In genomic region chr10:62110504-62111206, GRCm38 (mm10) we compare ENCODE assay signal across 8 mouse cellular contexts. TPM values are rescaled to one million over a fixed set of nuclear protein-coding genes. Genes with fewer than 3 reads are reported as not detected.
DNase-seq lines count a peak whose midpoint lies in the region; ATAC-seq and TF ChIP-seq lines count a peak whose summit lies in the region.

No protein-coding gene starts in this region.

- H3K27me3 ChIP-seq in embryonic facial prominence, embryonic 11.5 days (ENCODE audit: control insufficient read depth, insufficient read depth, low read length), result peaks cover 8% of the 10 kb centered on the region
- no peaks in the 10 kb centered on the region for H3K27me3 ChIP-seq in intestine, postnatal 0 days (replicated peaks; ENCODE audit: control insufficient read depth, insufficient read depth, low read length)

- DNase-seq in adrenal gland, postnatal 10 days, result peak; percentile 93
- DNase-seq in embryonic facial prominence, embryonic 11.5 days (ENCODE audit: low spot score), result peak; percentile 87
- peak; percentile 85 to 92 for DNase-seq in left cerebral cortex, postnatal 25 days (ENCODE audit: low spot score in 2 of 2)
- DNase-seq in mesoderm, embryonic 11.5 days (ENCODE audit: low read depth, low spot score), result peak; percentile 81
- peak; percentile 81 to 82 for DNase-seq in right cerebral cortex, postnatal 36 days (ENCODE audit: low spot score in 2 of 2)
- peak; percentile 82 to 84 for DNase-seq in urinary bladder, postnatal 36 days (ENCODE audit: low spot score in 2 of 2)

- no peaks in the 10 kb centered on the region for H3K9me3 ChIP-seq in embryonic facial prominence, embryonic 11.5 days (replicated peaks; ENCODE audit: control insufficient read depth, low read length)
- H3K9me3 ChIP-seq in intestine, postnatal 0 days (ENCODE audit: control insufficient read depth), result no peaks in the 10 kb centered on the region

- peaks cover 4% of the 10 kb centered on the region for H3K4me1 ChIP-seq in embryonic facial prominence, embryonic 11.5 days (ENCODE audit: control insufficient read depth, insufficient read depth, low read length)
- no peaks in the 10 kb centered on the region for H3K4me1 ChIP-seq in intestine, postnatal 0 days (replicated peaks; ENCODE audit: control insufficient read depth, insufficient read depth, low read length)

- ATAC-seq in embryonic facial prominence, embryonic 11.5 days (replicated peaks; ENCODE audit: insufficient number of reproducible peaks, low FRiP score, low TSS enrichment, low read depth), result peak; percentile 73
- peak; percentile 89 for ATAC-seq in granulocyte monocyte progenitor cell, adult 5-6 weeks (replicated peaks; ENCODE audit: poor library complexity, severe bottlenecking)
- ATAC-seq in intestine, postnatal 0 days, result peak; percentile 90

- peak overlapping the region; percentile 63 for H3K9ac ChIP-seq in embryonic facial prominence, embryonic 11.5 days (replicated peaks; ENCODE audit: low read length)
- H3K9ac ChIP-seq in intestine, postnatal 0 days (ENCODE audit: low read depth, low read length), result peak overlapping the region; percentile 67

- no peaks in the 10 kb centered on the region for H3K36me3 ChIP-seq in embryonic facial prominence, embryonic 11.5 days (replicated peaks; ENCODE audit: control insufficient read depth, insufficient read depth, low read depth, low read length)
- H3K36me3 ChIP-seq in intestine, postnatal 0 days (ENCODE audit: control insufficient read depth, insufficient read depth), result no peaks in the 10 kb centered on the region

- peak overlapping the region; percentile 94 for H3K4me2 ChIP-seq in embryonic facial prominence, embryonic 11.5 days (ENCODE audit: low read depth, low read length)
- H3K4me2 ChIP-seq in intestine, postnatal 0 days (replicated peaks; ENCODE audit: low read depth), result peak overlapping the region; percentile 95

- WGBS in embryonic facial prominence, embryonic 11.5 days, result 0% methylated on average over 52 of the region's 57 CpGs
- WGBS in intestine, postnatal 0 days, result under 1% methylated on average over 57 of the region's 57 CpGs

- H3K4me3 ChIP-seq in embryonic facial prominence, embryonic 11.5 days (ENCODE audit: low read depth, low read length), result peak overlapping the region; percentile 54
- peak overlapping the region; percentile 72 for H3K4me3 ChIP-seq in intestine, postnatal 0 days (ENCODE audit: low read depth, low read length)

- intact Hi-C loops in left cerebral cortex, postnatal 25 days (cut with DNase I), result no loop called here

- no peak overlapping the region for H3K27ac ChIP-seq in embryonic facial prominence, embryonic 11.5 days (replicated peaks; ENCODE audit: low read depth, low read length)
- H3K27ac ChIP-seq in intestine, postnatal 0 days (ENCODE audit: low read depth, low read length), result 0 out of 2 replicates have a peak overlapping the region, but pooled peaks have one; percentile 4

- peak; percentile 92 for TF ChIP-seq CTCF in intestine, postnatal 0 days (IDR thresholded peaks at IDR 0.05; ENCODE audit: low read depth)

RNA-seq across cellular contexts. Expression of gene Neurog3, which starts 22.2 kb away (rescaled TPM):
- total RNA-seq in adrenal gland, postnatal 10 days (2021), result not detected
- polyA plus RNA-seq in embryonic facial prominence, embryonic 11.5 days (2014; fragmentation: Nextera tagmentation; extraction: Ambion mirVana), result 0.89 and 1.2 TPM in 2 replicates
- not detected in 2 replicates for total RNA-seq in granulocyte monocyte progenitor cell, adult 5-6 weeks (2014; fragmentation: Nextera tagmentation)
- total RNA-seq in granulocyte monocyte progenitor cell, adult 5-6 weeks (2017), result not detected in 2 replicates
- polyA plus RNA-seq in intestine, postnatal 0 days (2015; fragmentation: Nextera tagmentation; extraction: Ambion mirVana), result 1.4 and 1.5 TPM in 2 replicates
- total RNA-seq in left cerebral cortex, postnatal 25 days (2021), result not detected

RNA-seq across cellular contexts. Expression of gene Fam241b, which starts 33.1 kb away (rescaled TPM):
- total RNA-seq in adrenal gland, postnatal 10 days (2021), result 1 to 10 TPM; 1.2 to 4.2 TPM
- polyA plus RNA-seq in embryonic facial prominence, embryonic 11.5 days (2014; fragmentation: Nextera tagmentation; extraction: Ambion mirVana), result 6.3 and 6.7 TPM in 2 replicates
- not detected in 2 replicates for total RNA-seq in granulocyte monocyte progenitor cell, adult 5-6 weeks (2014; fragmentation: Nextera tagmentation)
- not detected in 2 replicates for total RNA-seq in granulocyte monocyte progenitor cell, adult 5-6 weeks (2017)
- polyA plus RNA-seq in intestine, postnatal 0 days (2015; fragmentation: Nextera tagmentation; extraction: Ambion mirVana), result 46.2 and 47.3 TPM in 2 replicates
- 10 to 100 TPM; 53.0 to 54.6 TPM for total RNA-seq in left cerebral cortex, postnatal 25 days (2021)

Comparison
In these comparisons a context has a peak if more than half of its experiments do, and no peak if none do; other contexts are left out.
1. RNA of gene Fam241b, which starts 33.1 kb away (total RNA-seq): 53.0 to 54.6 TPM in left cerebral cortex, postnatal 25 days; 1.2 to 4.2 TPM in adrenal gland, postnatal 10 days and not detected in granulocyte monocyte progenitor cell, adult 5-6 weeks; every median in the first group is over 10 times any median in the second.
2. Peak in every context shown above with its lines, with median percentiles within 50 percentile points of each other: DNase-seq and ATAC-seq.